Mouse (Mus musculus): ENCODE results near the gene Tspoap1. TPM values are rescaled to one million over a fixed set of nuclear protein-coding genes. Genes with fewer than 3 reads are reported as not detected.

Tspoap1 gene
- polyA plus RNA-seq, 1 experiment: 1.3 TPM

GRCm38 (mm10) chr11:87761181-87761721 lies 910 bp downstream of the Tspoap1 start:
- no peak overlapping the region for H3K4me3 ChIP-seq (ENCODE audit: low read depth, low read length)
- TF ChIP-seq POLR2A (IDR thresholded peaks at IDR 0.05; ENCODE audit: low read depth, low read length) (no peak), CTCF (IDR thresholded peaks at IDR 0.05; ENCODE audit: extremely low read depth, insufficient read length, insufficient replicate concordance, low read depth, low read length) (no peak)
- peaks cover 36% of the 10 kb centered on the region for H3K27me3 ChIP-seq (ENCODE audit: control insufficient read depth, insufficient read depth, low read length)
- 0 out of 2 replicates have a peak, but pooled peaks cover 6% of the 10 kb centered on the region for H3K36me3 ChIP-seq (ENCODE audit: control insufficient read depth, insufficient read depth, low read length)
- H3K4me1 ChIP-seq (ENCODE audit: control insufficient read depth, insufficient read depth, insufficient read length, low read length): peaks cover 3% of the 10 kb centered on the region
- H3K27ac ChIP-seq (ENCODE audit: insufficient read depth, low read depth, low read length): no peak overlapping the region
- WGBS: 68% methylated on average over 11 of the region's 11 CpGs

GRCm38 (mm10) chr11:87761806-87762701 lies 1.7 kb downstream of the Tspoap1 start:
- TF ChIP-seq CTCF (IDR thresholded peaks at IDR 0.05; ENCODE audit: extremely low read depth, insufficient read length, insufficient replicate concordance, low read depth, low read length): no peak
- TF ChIP-seq POLR2A (IDR thresholded peaks at IDR 0.05; ENCODE audit: low read depth, low read length): no peak
- no peak overlapping the region for H3K27ac ChIP-seq (ENCODE audit: insufficient read depth, low read depth, low read length)
- H3K4me1 ChIP-seq (ENCODE audit: control insufficient read depth, insufficient read depth, insufficient read length, low read length): peaks cover 3% of the 10 kb centered on the region
- H3K27me3 ChIP-seq (ENCODE audit: control insufficient read depth, insufficient read depth, low read length): peaks cover 36% of the 10 kb centered on the region
- WGBS: 83% methylated on average over 14 of the region's 14 CpGs
- 0 out of 2 replicates have a peak, but pooled peaks cover 1% of the 10 kb centered on the region for H3K36me3 ChIP-seq (ENCODE audit: control insufficient read depth, insufficient read depth, low read length)
- H3K4me3 ChIP-seq (ENCODE audit: low read depth, low read length): no peak overlapping the region

DNA sequence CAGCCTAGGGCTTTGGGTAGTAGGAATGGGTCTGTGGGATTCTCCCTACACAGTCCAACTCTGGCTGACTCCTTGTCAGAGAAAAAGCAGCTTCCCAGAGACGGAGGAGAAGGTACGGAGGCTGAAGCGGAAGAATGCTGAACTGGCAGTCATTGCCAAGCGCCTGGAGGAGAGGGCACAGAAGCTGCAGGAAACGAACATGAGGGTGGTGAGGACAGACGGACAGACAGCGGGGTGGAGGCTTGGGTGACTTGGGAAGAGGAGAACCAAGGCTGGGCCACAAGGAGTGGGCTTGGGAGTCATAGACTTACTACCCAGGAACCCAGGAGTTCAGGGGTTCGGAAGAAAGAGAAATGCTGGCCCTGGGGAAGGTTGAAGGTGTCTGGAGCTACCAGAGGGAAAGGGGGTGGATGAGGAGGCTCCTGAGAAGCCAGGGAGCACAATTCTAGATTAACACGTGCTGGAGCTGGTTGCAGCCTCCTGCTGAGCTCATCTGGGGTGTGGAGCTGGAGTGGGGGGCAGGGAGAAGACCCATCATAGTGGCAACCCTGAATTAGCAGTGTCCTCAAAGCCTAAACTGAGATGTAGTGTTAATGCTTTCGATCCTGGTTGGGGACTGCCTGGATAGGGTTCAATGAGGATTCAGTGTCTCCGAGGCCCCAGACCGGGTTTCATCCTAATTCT lies 2.5 kb downstream of the Tspoap1 start:
- no peak for TF ChIP-seq POLR2A (IDR thresholded peaks at IDR 0.05; ENCODE audit: low read depth, low read length)
- no peak for TF ChIP-seq CTCF (IDR thresholded peaks at IDR 0.05; ENCODE audit: extremely low read depth, insufficient read length, insufficient replicate concordance, low read depth, low read length)
- H3K27me3 ChIP-seq (ENCODE audit: control insufficient read depth, insufficient read depth, low read length): peaks cover 36% of the 10 kb centered on the region
- H3K4me3 ChIP-seq (ENCODE audit: low read depth, low read length): no peak overlapping the region
- peaks cover 3% of the 10 kb centered on the region for H3K4me1 ChIP-seq (ENCODE audit: control insufficient read depth, insufficient read depth, insufficient read length, low read length)
- WGBS: 68% methylated on average over 12 of the region's 12 CpGs
- no peak overlapping the region for H3K27ac ChIP-seq (ENCODE audit: insufficient read depth, low read depth, low read length)
- no peaks in the 10 kb centered on the region for H3K36me3 ChIP-seq (ENCODE audit: control insufficient read depth, insufficient read depth, low read length)

GRCm38 (mm10) chr11:87763511-87763987 lies 3.2 kb downstream of the Tspoap1 start:
- peaks cover 3% of the 10 kb centered on the region for H3K4me1 ChIP-seq (ENCODE audit: control insufficient read depth, insufficient read depth, insufficient read length, low read length)
- TF ChIP-seq POLR2A (IDR thresholded peaks at IDR 0.05; ENCODE audit: low read depth, low read length) (no peak), CTCF (IDR thresholded peaks at IDR 0.05; ENCODE audit: extremely low read depth, insufficient read length, insufficient replicate concordance, low read depth, low read length) (no peak)
- H3K4me3 ChIP-seq (ENCODE audit: low read depth, low read length): peak overlapping the region; percentile 48
- H3K36me3 ChIP-seq (ENCODE audit: control insufficient read depth, insufficient read depth, low read length): no peaks in the 10 kb centered on the region
- H3K27ac ChIP-seq (ENCODE audit: insufficient read depth, low read depth, low read length): no peak overlapping the region
- H3K27me3 ChIP-seq (ENCODE audit: control insufficient read depth, insufficient read depth, low read length): peaks cover 36% of the 10 kb centered on the region
- WGBS: 7% methylated on average over 17 of the region's 17 CpGs

- Histone ChIP-seq H3K4me1 (ENCODE audit: control insufficient read depth, insufficient read depth, insufficient read length, low read length) (peaks cover 3% of the 10 kb centered on the region), H3K36me3 (ENCODE audit: control insufficient read depth, insufficient read depth, low read length) (no peaks in the 10 kb centered on the region), H3K27ac (ENCODE audit: insufficient read depth, low read depth, low read length) (no peak overlapping the region), H3K27me3 (ENCODE audit: control insufficient read depth, insufficient read depth, low read length) (peaks cover 36% of the 10 kb centered on the region), H3K4me3 (ENCODE audit: low read depth, low read length) (peak overlapping the region; percentile 48)
- 1% methylated on average over 65 of the region's 65 CpGs for WGBS
- no peak for TF ChIP-seq CTCF (IDR thresholded peaks at IDR 0.05; ENCODE audit: extremely low read depth, insufficient read length, insufficient replicate concordance, low read depth, low read length)
- no peak for TF ChIP-seq POLR2A (IDR thresholded peaks at IDR 0.05; ENCODE audit: low read depth, low read length)
These were observed 3.9 kb downstream of the Tspoap1 start for GRCm38 (mm10) chr11:87763988-87764876.

DNA sequence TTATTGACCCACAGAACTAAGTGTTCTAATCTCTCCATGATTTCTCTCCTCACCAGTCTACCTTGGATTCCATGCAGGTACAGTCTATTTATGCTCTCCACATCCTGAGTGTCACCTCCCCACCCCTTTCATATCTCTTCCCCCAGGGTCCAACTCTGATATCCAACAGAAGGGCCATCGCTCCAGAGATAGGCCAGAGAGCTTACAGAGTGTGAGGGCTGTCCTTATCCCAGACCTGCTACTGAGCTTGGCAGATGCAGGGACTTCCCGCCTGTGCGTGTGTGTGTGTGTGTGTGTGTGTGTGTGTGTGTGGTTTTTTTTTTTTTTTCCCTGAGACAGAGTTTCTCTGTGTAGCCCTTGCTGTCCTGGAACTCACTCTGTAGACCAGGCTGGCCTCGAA lies 8.4 kb downstream of the Tspoap1 start:
- no peak overlapping the region for H3K4me3 ChIP-seq (ENCODE audit: low read depth, low read length)
- WGBS: 90% methylated on average over 4 of the region's 4 CpGs
- peaks cover 14% of the 10 kb centered on the region for H3K27me3 ChIP-seq (ENCODE audit: control insufficient read depth, insufficient read depth, low read length)
- H3K4me1 ChIP-seq (ENCODE audit: control insufficient read depth, insufficient read depth, insufficient read length, low read length): 0 out of 2 replicates have a peak, but pooled peaks cover 3% of the 10 kb centered on the region
- no peaks in the 10 kb centered on the region for H3K36me3 ChIP-seq (ENCODE audit: control insufficient read depth, insufficient read depth, low read length)
- H3K27ac ChIP-seq (ENCODE audit: insufficient read depth, low read depth, low read length): no peak overlapping the region
- no peak for TF ChIP-seq POLR2A (IDR thresholded peaks at IDR 0.05; ENCODE audit: low read depth, low read length)

All from small intestine, adult 2 months (tissue).